Mouse (Mus musculus): Measurements from ENCODE around the gene Foxp1. TPM values are rescaled to one million over a fixed set of nuclear protein-coding genes. Genes with fewer than 3 reads are reported as not detected.

The Foxp1 gene
- total and polyA plus RNA-seq, 3 experiments, result 16.1 to 42.0 TPM; not detected in 1

DNA sequence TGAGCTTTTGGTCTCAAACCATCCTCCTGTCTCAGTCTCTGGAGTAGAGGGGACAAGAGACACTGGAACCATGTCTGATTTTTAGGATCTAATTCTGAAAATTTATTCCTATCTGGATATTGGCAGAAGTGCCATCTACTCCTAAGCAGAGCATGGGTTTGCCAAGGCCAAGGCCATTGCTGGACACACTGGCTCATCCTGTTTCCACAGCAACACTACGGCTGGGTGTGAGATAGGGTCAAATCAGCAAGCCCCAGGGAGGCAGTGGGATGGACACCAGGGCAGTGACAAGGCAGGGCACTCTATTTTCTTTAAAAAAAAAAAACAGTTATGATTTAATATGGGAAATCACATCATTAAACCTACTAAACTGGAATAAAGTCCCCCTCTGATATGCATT is 405.1 kb downstream of the Foxp1 start:
- TF ChIP-seq GABPA (IDR thresholded peaks at IDR 0.05; ENCODE audit: low read depth, low read length), result no peak
- Histone ChIP-seq H3K4me3 (ENCODE audit: control insufficient read depth in 1 of 2, insufficient read depth in 1 of 2, low read depth in 2 of 2, low read length in 2 of 2) (no peak overlapping the region), H3K27me3 (ENCODE audit: control insufficient read depth in 1 of 2, insufficient read depth in 2 of 2, low read length in 2 of 2) (no peaks in the 10 kb centered on the region), H3K9me3 (replicated peaks; ENCODE audit: insufficient read depth, low read length) (no peaks in the 10 kb centered on the region), H3K36me3 (ENCODE audit: control insufficient read depth in 1 of 2, insufficient read depth in 2 of 2, low read length in 2 of 2) (no peaks in the 10 kb centered on the region), H3K27ac (ENCODE audit: control insufficient read depth, low read depth, low read length) (no peak overlapping the region), H3K4me1 (ENCODE audit: control insufficient read depth in 1 of 2, insufficient read depth in 2 of 2, low read length in 2 of 2) (no peaks in the 10 kb centered on the region), H3K79me2 (ENCODE audit: control insufficient read depth, insufficient read depth, low read length, poor library complexity) (no peaks in the 10 kb centered on the region), H3K9ac (ENCODE audit: control insufficient read depth, low read depth, low read length, poor library complexity, severe bottlenecking) (no peak overlapping the region)
- no peak for DNase-seq (ENCODE audit: low read depth, low spot score)

DNA sequence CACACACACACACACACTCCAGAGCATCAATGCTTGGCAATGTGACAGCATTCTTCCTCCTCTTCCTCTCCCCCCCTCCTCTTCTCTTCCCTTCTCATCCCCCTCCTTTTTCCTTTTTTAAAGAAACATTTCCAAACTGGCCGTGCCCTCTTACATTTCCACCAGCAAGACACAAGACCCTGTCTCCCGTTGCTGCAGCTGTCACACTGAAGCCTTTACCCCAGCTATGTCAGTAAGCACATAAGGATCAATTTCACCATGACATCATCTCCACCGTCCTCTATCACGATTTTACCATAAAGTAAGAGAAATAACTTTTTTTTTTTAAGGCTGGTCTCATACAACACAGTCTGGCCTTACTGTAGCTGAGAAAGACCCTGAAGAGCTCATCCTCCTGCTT is 410.7 kb downstream of the Foxp1 start:
- H3K4me1 ChIP-seq (ENCODE audit: control insufficient read depth in 1 of 2, insufficient read depth in 2 of 2, low read length in 2 of 2), result peaks cover 8 to 10% of the 10 kb centered on the region in 2 experiments
- no peaks in the 10 kb centered on the region for H3K79me2 ChIP-seq (ENCODE audit: control insufficient read depth, insufficient read depth, low read length, poor library complexity)
- DNase-seq (ENCODE audit: low read depth, low spot score), result no peak
- H3K9me3 ChIP-seq (replicated peaks; ENCODE audit: insufficient read depth, low read length), result no peaks in the 10 kb centered on the region
- peaks cover 0 to 12% of the 10 kb centered on the region in 2 experiments; a peak in 2 of 4 replicates for H3K36me3 ChIP-seq (ENCODE audit: control insufficient read depth in 1 of 2, insufficient read depth in 2 of 2, low read length in 2 of 2)
- no peak overlapping the region for H3K4me3 ChIP-seq (ENCODE audit: control insufficient read depth in 1 of 2, insufficient read depth in 1 of 2, low read depth in 2 of 2, low read length in 2 of 2)
- TF ChIP-seq USF2 (IDR thresholded peaks at IDR 0.05; ENCODE audit: borderline replicate concordance in 1 of 2, insufficient read depth in 1 of 2, low read depth in 1 of 2, low read length in 2 of 2) (no peak), ZKSCAN1 (IDR thresholded peaks at IDR 0.05; ENCODE audit: low read depth, low read length) (no peak), POLR2A (IDR thresholded peaks at IDR 0.05; ENCODE audit: control insufficient read depth in 1 of 2, insufficient read depth in 1 of 2, low read depth in 1 of 2, low read length in 2 of 2, poor library complexity in 1 of 2) (no peak), MYC (IDR thresholded peaks at IDR 0.05; ENCODE audit: low read depth, low read length) (no peak), BHLHE40 (IDR thresholded peaks at IDR 0.05; ENCODE audit: borderline replicate concordance, low read depth, low read length) (no peak), E2F4 (IDR thresholded peaks at IDR 0.05; ENCODE audit: borderline replicate concordance, low read depth, low read length) (no peak), USF1 (IDR thresholded peaks at IDR 0.05; ENCODE audit: low read depth, low read length) (no peak), ZC3H11A (IDR thresholded peaks at IDR 0.05; ENCODE audit: low read depth, low read length) (no peak), MAX (IDR thresholded peaks at IDR 0.05; ENCODE audit: low read length) (no peak), UBTF (IDR thresholded peaks at IDR 0.05; ENCODE audit: borderline replicate concordance, insufficient read depth, low read depth, low read length) (no peak), HCFC1 (IDR thresholded peaks at IDR 0.05; ENCODE audit: low read depth, low read length) (no peak), MEF2A (IDR thresholded peaks at IDR 0.05; ENCODE audit: extremely low read depth, insufficient replicate concordance, low read depth, low read length, poor library complexity, severe bottlenecking) (no peak)
- no peak overlapping the region for H3K27ac ChIP-seq (ENCODE audit: control insufficient read depth, low read depth, low read length)
- H3K9ac ChIP-seq (ENCODE audit: control insufficient read depth, low read depth, low read length, poor library complexity, severe bottlenecking), result no peak overlapping the region
- H3K27me3 ChIP-seq (ENCODE audit: control insufficient read depth in 1 of 2, insufficient read depth in 2 of 2, low read length in 2 of 2), result no peaks in the 10 kb centered on the region

DNA sequence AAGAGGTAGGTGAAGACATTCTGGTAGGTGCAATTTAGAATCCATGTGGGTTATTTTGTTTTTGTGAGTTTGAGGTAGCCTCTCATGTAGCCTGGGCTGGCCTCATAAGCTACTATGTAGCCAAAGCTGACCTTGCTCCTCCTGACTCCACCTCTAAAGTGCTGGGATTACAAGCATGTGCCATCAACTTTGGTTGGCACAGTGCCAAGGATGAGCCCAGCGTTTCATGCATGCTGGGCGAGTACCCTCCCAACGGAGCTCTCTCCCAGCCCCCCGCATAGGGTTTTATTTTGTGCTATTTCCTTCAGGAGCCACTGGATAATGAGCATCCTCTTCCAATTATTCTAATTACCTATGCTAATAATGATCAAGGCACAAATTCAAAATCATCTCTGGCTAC is 414.1 kb downstream of the Foxp1 start:
- no peak overlapping the region for H3K27ac ChIP-seq (ENCODE audit: control insufficient read depth, low read depth, low read length)
- H3K27me3 ChIP-seq (ENCODE audit: control insufficient read depth in 1 of 2, insufficient read depth in 2 of 2, low read length in 2 of 2), result no peaks in the 10 kb centered on the region
- DNase-seq (ENCODE audit: low read depth, low spot score), result no peak
- peaks cover 0 to 27% of the 10 kb centered on the region in 2 experiments; a peak in 2 of 4 replicates for H3K36me3 ChIP-seq (ENCODE audit: control insufficient read depth in 1 of 2, insufficient read depth in 2 of 2, low read length in 2 of 2)
- no peak overlapping the region for H3K9ac ChIP-seq (ENCODE audit: control insufficient read depth, low read depth, low read length, poor library complexity, severe bottlenecking)
- H3K4me1 ChIP-seq (ENCODE audit: control insufficient read depth in 1 of 2, insufficient read depth in 2 of 2, low read length in 2 of 2), result peaks cover 8 to 27% of the 10 kb centered on the region in 2 experiments
- TF ChIP-seq USF2 (IDR thresholded peaks at IDR 0.05; ENCODE audit: borderline replicate concordance in 1 of 2, insufficient read depth in 1 of 2, low read depth in 1 of 2, low read length in 2 of 2), result no peak
- TF ChIP-seq MEF2A (IDR thresholded peaks at IDR 0.05; ENCODE audit: extremely low read depth, insufficient replicate concordance, low read depth, low read length, poor library complexity, severe bottlenecking), result no peak
- no peak for TF ChIP-seq ZMIZ1 (IDR thresholded peaks at IDR 0.05; ENCODE audit: low read depth, low read length)
- TF ChIP-seq JUND (IDR thresholded peaks at IDR 0.05; ENCODE audit: low read depth, low read length), result no peak
- TF ChIP-seq TCF12 (IDR thresholded peaks at IDR 0.05; ENCODE audit: low read depth, low read length), result no peak
- no peaks in the 10 kb centered on the region for H3K9me3 ChIP-seq (replicated peaks; ENCODE audit: insufficient read depth, low read length)
- no peaks in the 10 kb centered on the region for H3K79me2 ChIP-seq (ENCODE audit: control insufficient read depth, insufficient read depth, low read length, poor library complexity)
- no peak overlapping the region for H3K4me3 ChIP-seq (ENCODE audit: control insufficient read depth in 1 of 2, insufficient read depth in 1 of 2, low read depth in 2 of 2, low read length in 2 of 2)

Measured in MEL (cell line).